Mouse (Mus musculus): ENCODE measurements around the gene Abhd17a.

GRCm38 (mm10) chr10:80635345-80635744 is 45.2 kb upstream of the Abhd17a start:
- TF ChIP-seq GATA1 (IDR thresholded peaks at IDR 0.05; ENCODE audit: borderline replicate concordance, low read length) (no peak), FLI1 (IDR thresholded peaks at IDR 0.05; ENCODE audit: low read length) (no peak)

Measured in megakaryocyte, embryonic 14.5 days (primary cell).